In the genomic region with DNA sequence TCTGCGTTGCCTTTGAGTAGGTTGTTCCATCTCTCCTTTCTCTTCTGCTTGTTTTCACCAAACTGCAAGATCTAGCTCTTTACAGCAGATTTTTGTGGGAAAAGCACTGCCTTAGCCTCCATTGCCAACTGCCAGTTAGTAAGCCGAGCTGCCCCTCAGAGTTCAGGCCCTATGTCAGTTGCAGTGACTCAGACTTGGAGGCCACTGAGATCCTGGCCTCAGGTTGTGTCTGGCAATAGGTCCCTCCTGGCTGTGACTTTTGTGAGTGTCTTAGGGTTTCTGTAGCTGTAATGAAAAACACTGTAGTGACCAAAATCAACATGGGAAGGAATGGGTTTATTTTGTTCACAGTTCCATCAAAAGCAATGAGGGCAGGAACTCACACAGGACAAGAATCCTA, we compare ENCODE assay signal across 15 mouse cellular contexts.
DNase-seq lines count a peak whose midpoint lies in the region.
"Had no signal": no experiment of that assay in that cellular context is flagged by ENCODE, and none has a peak within 500 bp of the region (broad histone marks: within the 10 kb centered on the region; RNA-seq: fewer than 3 reads in every experiment).

No protein-coding gene starts in this region.

- DNase-seq in adrenal gland, postnatal 14 days: peak; percentile 24
- DNase-seq in adrenal gland, postnatal 25 days: no peak
- DNase-seq in 3T3-L1 (ENCODE audit: low read depth, low spot score) (peak; percentile 57), adipocyte (ENCODE audit: low spot score) (peak; percentile 11)
- DNase-seq in gastrocnemius, postnatal 25 days: peak; percentile 36
- DNase-seq in layer of hippocampus, adult 11-12 months (ENCODE audit: low spot score): no peak
- DNase-seq in lung, postnatal 14 days: no peak
- DNase-seq: adrenal gland, postnatal 10 days; cerebellum, adult 11 months; cerebellum, adult 8-10 months; cerebellum, postnatal 14 days; embryo, embryonic 11 days; heart, adult 11 months; heart, postnatal 36 days; kidney, adult 8-10 months had no signal

Comparison
In these comparisons a context has a peak if more than half of its experiments do, and no peak if none do; other contexts are left out.
1. DNase-seq: peak in adrenal gland, postnatal 14 days (single experiment), 3T3-L1 (single experiment), adipocyte (single experiment) and gastrocnemius, postnatal 25 days (single experiment); none in adrenal gland, postnatal 25 days (single experiment), layer of hippocampus, adult 11-12 months (single experiment) and lung, postnatal 14 days (single experiment).